Mouse (Mus musculus) liver, embryonic 13.5 days (tissue): ENCODE data around the gene Lgals8. TPM values are rescaled to one million over a fixed set of nuclear protein-coding genes. Genes with fewer than 3 reads are reported as not detected.
A peak's percentile ranks its signal among the peaks of the same experiment; 100 is the strongest.

Experiments used
- ATAC-seq: fragments of 200-750 bp; cut with Nextera tagmentation; 2 replicates; pipeline ENCODE4 v1.8.0; 2017; ENCODE audit warnings: low read depth, mild to moderate bottlenecking, moderate number of reproducible peaks, moderate library complexity
- DNase-seq: peaks from one replicate; pipeline ENCODE4 v3.0.0; 2022
- H3K27ac ChIP-seq: fragments of 300-500 bp; sonication (generic); 2 replicates; pipeline ENCODE4 v1.5.1; 2015; ENCODE audit warnings: moderate library complexity, mild to moderate bottlenecking, inconsistent platforms
- H3K27me3 ChIP-seq: fragments of 300-500 bp; sonication (generic); 2 replicates; pipeline ENCODE4 v1.6.1; 2015; ENCODE audit warnings: mild to moderate bottlenecking, inconsistent platforms
- H3K36me3 ChIP-seq: fragments of 300-500 bp; sonication (generic); 2 replicates; pipeline ENCODE4 v1.6.1; 2015; ENCODE audit warnings: mild to moderate bottlenecking, inconsistent platforms
- H3K4me1 ChIP-seq: fragments of 300-500 bp; sonication (generic); replicated peaks from 2 replicates; pipeline ENCODE4 v1.6.1; 2015; ENCODE audit warnings: inconsistent platforms
- H3K4me2 ChIP-seq: fragments of 300-500 bp; sonication (generic); 2 replicates; pipeline ENCODE4 v1.6.1; 2015; ENCODE audit warnings: inconsistent platforms, mild to moderate bottlenecking, moderate library complexity
- H3K4me3 ChIP-seq: fragments of 300-500 bp; sonication (generic); replicated peaks from 2 replicates; pipeline ENCODE4 v1.5.1; 2015; ENCODE audit warnings: mild to moderate bottlenecking, inconsistent platforms
- H3K9ac ChIP-seq: fragments of 300-500 bp; sonication (generic); 2 replicates; pipeline ENCODE4 v1.6.1; 2015; ENCODE audit warnings: mild to moderate bottlenecking, inconsistent platforms
- H3K9me3 ChIP-seq: fragments of 300-500 bp; sonication (generic); replicated peaks from 2 replicates; pipeline ENCODE4 v1.6.1; 2016; ENCODE audit warnings: inconsistent platforms
- WGBS: fragments of 180-500 bp; shearing (Covaris S2); methylation state at CpG from one replicate; pipeline ENCODE4 v1.1.7; 2015; ENCODE audit not compliant: insufficient replicate concordance; 5-methylcytosine and 5-hydroxymethylcytosine counted together
- polyA plus RNA-seq: library from polyadenylated mRNA; unstranded; fragments of >200 nt; fragmentation: Nextera tagmentation; extraction: Ambion mirVana; gene quantifications from 2 replicates; pipeline ENCODE4 v1.2.1, GENCODE M21; 2015

The Lgals8 gene
- 12.7 and 14.6 TPM in 2 replicates for polyA plus RNA-seq

GRCm38 (mm10) chr13:12464844-12465243, at the start of gene Lgals8:
Lgals8 (minus strand) TSS chr13:12464944.
- no peaks in the 10 kb centered on the region for H3K9me3 ChIP-seq
- H3K36me3 ChIP-seq = no peaks in the 10 kb centered on the region
- peaks cover 31% of the 10 kb centered on the region for H3K4me1 ChIP-seq
- no peak for ATAC-seq
- no peak for DNase-seq
- H3K4me3 ChIP-seq = no peak within 1 kb of the TSS
- no peaks in the 10 kb centered on the region for H3K27me3 ChIP-seq
- H3K27ac ChIP-seq = no peak within 1 kb of the TSS
- no peak within 1 kb of the TSS for H3K4me2 ChIP-seq
- 66% methylated on average over 1 of the region's 1 CpGs for WGBS
- H3K9ac ChIP-seq = no peak within 1 kb of the TSS

GRCm38 (mm10) chr13:12511189-12511965, 46.6 kb upstream of the Lgals8 start:
- no peak for DNase-seq
- no peak overlapping the region for H3K4me3 ChIP-seq
- H3K27me3 ChIP-seq = no peaks in the 10 kb centered on the region
- H3K9me3 ChIP-seq = no peaks in the 10 kb centered on the region
- no peak for ATAC-seq
- no peak overlapping the region for H3K9ac ChIP-seq
- no peaks in the 10 kb centered on the region for H3K4me1 ChIP-seq
- H3K4me2 ChIP-seq = no peak overlapping the region
- 66% methylated on average over 9 of the region's 9 CpGs for WGBS
- no peaks in the 10 kb centered on the region for H3K36me3 ChIP-seq
- no peak overlapping the region for H3K27ac ChIP-seq

- H3K4me2 ChIP-seq = no peak overlapping the region
- H3K36me3 ChIP-seq = no peaks in the 10 kb centered on the region
- no peak overlapping the region for H3K4me3 ChIP-seq
- DNase-seq (no peak), ATAC-seq (no peak)
- H3K4me1 ChIP-seq = peaks cover 9% of the 10 kb centered on the region
- 81% methylated on average over 6 of the region's 6 CpGs for WGBS
- H3K27ac ChIP-seq = no peak overlapping the region
- H3K9me3 ChIP-seq = no peaks in the 10 kb centered on the region
- H3K9ac ChIP-seq = no peak overlapping the region
- no peaks in the 10 kb centered on the region for H3K27me3 ChIP-seq
Observed at GRCm38 (mm10) chr13:12510032-12510431, 45.3 kb upstream of the Lgals8 start.

GRCm38 (mm10) chr13:12507426-12507825, 42.7 kb upstream of the Lgals8 start:
- WGBS = 47% methylated on average over 6 of the region's 6 CpGs
- no peak overlapping the region for H3K4me2 ChIP-seq

GRCm38 (mm10) chr13:12505359-12505758, 40.6 kb upstream of the Lgals8 start:
- Histone ChIP-seq H3K4me1 (peaks cover 26% of the 10 kb centered on the region), H3K9me3 (no peaks in the 10 kb centered on the region), H3K27me3 (no peaks in the 10 kb centered on the region), H3K36me3 (no peaks in the 10 kb centered on the region), H3K27ac (no peak overlapping the region), H3K9ac (no peak overlapping the region), H3K4me2 (no peak overlapping the region), H3K4me3 (no peak overlapping the region)
- ATAC-seq = peak; percentile 19; the same call in 1 of the 2 replicates
- DNase-seq = no peak
- WGBS = 50% methylated on average over 3 of the region's 3 CpGs

More at GRCm38 (mm10) chr13:12507426-12507825, 42.7 kb upstream of the Lgals8 start:
- H3K4me3 ChIP-seq = no peak overlapping the region
- H3K27ac ChIP-seq = no peak overlapping the region
- no peaks in the 10 kb centered on the region for H3K9me3 ChIP-seq
- DNase-seq (no peak), ATAC-seq (no peak)
- peaks cover 23% of the 10 kb centered on the region for H3K4me1 ChIP-seq
- no peaks in the 10 kb centered on the region for H3K36me3 ChIP-seq
- H3K9ac ChIP-seq = no peak overlapping the region
- no peaks in the 10 kb centered on the region for H3K27me3 ChIP-seq

GRCm38 (mm10) chr13:12503238-12503751, 38.6 kb upstream of the Lgals8 start:
- Histone ChIP-seq H3K4me3 (no peak overlapping the region), H3K9me3 (no peaks in the 10 kb centered on the region), H3K4me2 (no peak overlapping the region), H3K4me1 (peaks cover 26% of the 10 kb centered on the region), H3K27me3 (no peaks in the 10 kb centered on the region), H3K9ac (peak overlapping the region; percentile 13; the same call in 1 of the 2 replicates), H3K27ac (no peak overlapping the region), H3K36me3 (no peaks in the 10 kb centered on the region)
- DNase-seq (no peak), ATAC-seq (no peak)
- WGBS = 66% methylated on average over 11 of the region's 11 CpGs

GRCm38 (mm10) chr13:12502665-12503237, 38.0 kb upstream of the Lgals8 start:
- Histone ChIP-seq H3K9me3 (no peaks in the 10 kb centered on the region), H3K4me1 (peaks cover 26% of the 10 kb centered on the region), H3K4me2 (no peak overlapping the region), H3K36me3 (no peaks in the 10 kb centered on the region), H3K4me3 (no peak overlapping the region), H3K9ac (peak overlapping the region; percentile 13; the same call in 1 of the 2 replicates), H3K27me3 (no peaks in the 10 kb centered on the region), H3K27ac (no peak overlapping the region)
- peak; percentile 57 for DNase-seq
- peak; percentile 82 for ATAC-seq
- 18% methylated on average over 4 of the region's 4 CpGs for WGBS

- no peak overlapping the region for H3K27ac ChIP-seq
- no peak for DNase-seq
- no peaks in the 10 kb centered on the region for H3K36me3 ChIP-seq
- WGBS = 75% methylated on average over 7 of the region's 7 CpGs
- ATAC-seq = no peak
- no peaks in the 10 kb centered on the region for H3K27me3 ChIP-seq
- peaks cover 13% of the 10 kb centered on the region for H3K4me1 ChIP-seq
- H3K9ac ChIP-seq = no peak overlapping the region
- no peaks in the 10 kb centered on the region for H3K9me3 ChIP-seq
- H3K4me2 ChIP-seq = no peak overlapping the region
- H3K4me3 ChIP-seq = no peak overlapping the region
Observed at GRCm38 (mm10) chr13:12499107-12499506, 34.4 kb upstream of the Lgals8 start.

- Histone ChIP-seq H3K27ac (no peak overlapping the region), H3K9ac (no peak overlapping the region), H3K9me3 (no peaks in the 10 kb centered on the region), H3K36me3 (no peaks in the 10 kb centered on the region), H3K27me3 (no peaks in the 10 kb centered on the region), H3K4me2 (no peak overlapping the region), H3K4me1 (peaks cover 7% of the 10 kb centered on the region), H3K4me3 (no peak overlapping the region)
- 56% methylated on average over 8 of the region's 8 CpGs for WGBS
- no peak for ATAC-seq
- DNase-seq = no peak
Observed at GRCm38 (mm10) chr13:12497809-12498208, 33.1 kb upstream of the Lgals8 start.

GRCm38 (mm10) chr13:12494750-12495149, 30.0 kb upstream of the Lgals8 start:
- no peak for ATAC-seq
- no peaks in the 10 kb centered on the region for H3K36me3 ChIP-seq
- 72% methylated on average over 9 of the region's 9 CpGs for WGBS

GRCm38 (mm10) chr13:12492515-12492914, 27.8 kb upstream of the Lgals8 start:
- H3K9ac ChIP-seq = no peak overlapping the region
- ATAC-seq = peak; percentile 55; the same call in 1 of the 2 replicates
- H3K27me3 ChIP-seq = no peaks in the 10 kb centered on the region
- H3K27ac ChIP-seq = no peak overlapping the region
- H3K4me1 ChIP-seq = no peaks in the 10 kb centered on the region; the same call in 1 of the 2 replicates
- DNase-seq = no peak
- H3K4me2 ChIP-seq = no peak overlapping the region
- 59% methylated on average over 3 of the region's 3 CpGs for WGBS
- no peaks in the 10 kb centered on the region for H3K36me3 ChIP-seq
- no peaks in the 10 kb centered on the region for H3K9me3 ChIP-seq
- H3K4me3 ChIP-seq = no peak overlapping the region

More at GRCm38 (mm10) chr13:12494750-12495149, 30.0 kb upstream of the Lgals8 start:
- Histone ChIP-seq H3K9ac (no peak overlapping the region), H3K4me1 (no peaks in the 10 kb centered on the region; the same call in 1 of the 2 replicates), H3K27ac (no peak overlapping the region), H3K4me3 (no peak overlapping the region), H3K9me3 (no peaks in the 10 kb centered on the region), H3K27me3 (no peaks in the 10 kb centered on the region), H3K4me2 (no peak overlapping the region)
- DNase-seq = no peak
